Mouse (Mus musculus) limb, embryonic 11.5 days (tissue): ENCODE results near the gene Mxi1. TPM values are rescaled to one million over a fixed set of nuclear protein-coding genes. Genes with fewer than 3 reads are reported as not detected.

Source experiments
- ATAC-seq: fragments of 200-750 bp; cut with Nextera tagmentation; 2 replicates; pipeline ENCODE4 v1.8.0; 2017; ENCODE audit warnings: low read depth; ENCODE audit not compliant: insufficient number of reproducible peaks, low FRiP score, low TSS enrichment
- DNase-seq: peaks from one replicate; pipeline ENCODE4 v3.0.0-alpha.2; 2015; ENCODE audit warnings: low spot score
- H3K27ac ChIP-seq: fragments of 300-500 bp; sonication (generic); replicated peaks from 2 replicates; pipeline ENCODE4 v1.5.1; 2014; ENCODE audit warnings: low read depth, mild to moderate bottlenecking, low read length
- H3K27me3 ChIP-seq: fragments of 300-500 bp; sonication (generic); 2 replicates; pipeline ENCODE4 v1.6.1; 2014; ENCODE audit warnings: mild to moderate bottlenecking, low read length, mixed read lengths; ENCODE audit not compliant: control insufficient read depth, insufficient read depth
- H3K36me3 ChIP-seq: fragments of 300-500 bp; sonication (generic); 2 replicates; pipeline ENCODE4 v1.6.1; 2014; ENCODE audit warnings: mild to moderate bottlenecking, low read length, moderate library complexity, mixed read lengths; ENCODE audit not compliant: control insufficient read depth, insufficient read depth
- H3K4me1 ChIP-seq: fragments of 300-500 bp; sonication (generic); 2 replicates; pipeline ENCODE4 v1.6.1; 2014; ENCODE audit warnings: low read length, mixed read lengths; ENCODE audit not compliant: control insufficient read depth, insufficient read depth
- H3K4me2 ChIP-seq: fragments of 300-500 bp; sonication (generic); 2 replicates; pipeline ENCODE4 v1.6.1; 2014; ENCODE audit warnings: low read depth, mild to moderate bottlenecking, moderate library complexity; ENCODE audit not compliant: severe bottlenecking
- H3K4me3 ChIP-seq: fragments of 300-500 bp; sonication (generic); 2 replicates; pipeline ENCODE4 v1.5.1; 2014; ENCODE audit warnings: low read depth, low read length
- H3K9ac ChIP-seq: fragments of 300-500 bp; sonication (generic); 2 replicates; pipeline ENCODE4 v1.6.1; 2014; ENCODE audit warnings: mild to moderate bottlenecking, low read length
- H3K9me3 ChIP-seq: fragments of 300-500 bp; sonication (generic); 2 replicates; pipeline ENCODE4 v1.6.1; 2016; ENCODE audit warnings: low read length; ENCODE audit not compliant: control insufficient read depth
- WGBS: fragments of 180-500 bp; shearing (Covaris S2); extraction: QIAGEN DNeasy Blood & Tissue Kit; methylation state at CpG from one replicate; pipeline ENCODE4 v1.1.7; 2014; 5-methylcytosine and 5-hydroxymethylcytosine counted together
- polyA plus RNA-seq: library from polyadenylated mRNA; unstranded; fragments of >200 nt; fragmentation: Nextera tagmentation; extraction: Ambion mirVana; gene quantifications from 2 replicates; pipeline ENCODE4 v1.2.1, GENCODE M21; 2014

Gene Mxi1
- polyA plus RNA-seq, 1 experiment from 2014 or later = 41.5 TPM

DNA sequence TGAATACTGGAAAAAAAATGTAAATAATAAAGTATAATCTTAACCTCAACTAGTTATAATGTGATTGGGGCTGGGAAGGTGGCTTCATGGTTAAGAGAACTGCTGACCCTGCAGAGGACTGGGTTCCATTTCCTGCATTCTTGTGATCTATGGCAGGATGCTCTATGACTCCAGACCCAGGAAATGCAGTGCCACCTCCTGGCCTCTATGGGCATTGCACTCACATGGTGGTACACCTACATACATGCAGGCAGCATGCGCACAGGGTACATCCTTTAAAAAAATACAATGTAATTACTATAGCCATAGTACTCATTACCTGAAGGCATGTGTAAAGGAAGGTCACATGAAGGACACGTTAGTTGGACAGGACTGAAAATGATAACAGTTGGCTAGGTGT lies 52.6 kb downstream of the Mxi1 start:
- no peaks in the 10 kb centered on the region for H3K4me1 ChIP-seq
- no peak for ATAC-seq
- no peak for DNase-seq

DNA sequence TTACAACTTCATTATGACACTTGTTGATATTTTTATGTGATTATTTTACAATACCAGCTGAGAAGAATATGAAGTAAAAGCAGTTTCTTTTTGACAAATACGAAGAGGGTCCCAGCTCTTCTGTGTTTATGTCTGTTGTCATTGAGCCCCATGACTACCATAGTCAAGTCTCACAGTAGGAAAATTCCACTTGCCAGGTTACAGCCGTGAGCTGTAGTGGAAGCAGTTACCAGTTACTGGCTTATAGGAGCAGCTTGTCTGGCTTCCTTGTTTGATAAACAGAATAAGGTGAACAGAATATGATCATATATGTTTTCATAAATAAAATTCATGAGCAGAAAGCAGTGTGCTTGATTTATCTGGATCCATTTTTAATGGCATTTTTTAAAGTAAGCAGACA lies 54.2 kb downstream of the Mxi1 start:
- no peaks in the 10 kb centered on the region for H3K36me3 ChIP-seq
- no peak for ATAC-seq
- WGBS = 84% methylated on average over 2 of the region's 2 CpGs
- H3K27me3 ChIP-seq = no peaks in the 10 kb centered on the region
- DNase-seq = no peak
- no peak overlapping the region for H3K27ac ChIP-seq
- no peak overlapping the region for H3K9ac ChIP-seq
- no peak overlapping the region for H3K4me3 ChIP-seq
- no peak overlapping the region for H3K4me2 ChIP-seq
- no peaks in the 10 kb centered on the region for H3K9me3 ChIP-seq
- H3K4me1 ChIP-seq = peaks cover 3% of the 10 kb centered on the region

More for the DNA sequence above, 52.6 kb downstream of the Mxi1 start:
- Histone ChIP-seq H3K27ac (no peak overlapping the region), H3K36me3 (no peaks in the 10 kb centered on the region), H3K27me3 (no peaks in the 10 kb centered on the region), H3K9ac (no peak overlapping the region), H3K9me3 (no peaks in the 10 kb centered on the region), H3K4me2 (no peak overlapping the region), H3K4me3 (no peak overlapping the region)
- WGBS = 45% methylated on average over 2 of the region's 2 CpGs

DNA sequence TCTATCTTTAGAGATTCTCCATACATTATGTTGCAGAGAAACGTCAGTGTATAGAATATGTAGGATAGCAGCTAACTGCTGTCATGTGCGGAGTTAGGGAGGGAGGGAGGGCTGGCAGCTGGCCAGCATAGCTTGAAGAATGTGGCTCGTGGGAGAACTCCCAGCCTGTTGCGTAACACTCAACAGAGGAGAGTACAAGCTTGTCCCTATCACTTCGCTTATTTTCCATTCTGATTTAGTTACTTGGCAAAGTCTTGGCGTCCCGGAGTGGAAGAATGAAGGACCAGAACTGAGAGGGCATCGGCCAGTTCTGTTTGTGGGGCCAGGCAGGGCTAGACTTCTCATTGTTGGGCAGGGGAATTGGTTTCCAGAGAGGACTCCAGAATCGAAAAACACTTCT lies 54.6 kb downstream of the Mxi1 start:
- no peak for DNase-seq
- ATAC-seq = no peak
- Histone ChIP-seq H3K4me1 (peaks cover 4% of the 10 kb centered on the region), H3K27ac (no peak overlapping the region), H3K9me3 (no peaks in the 10 kb centered on the region), H3K27me3 (no peaks in the 10 kb centered on the region), H3K4me2 (no peak overlapping the region), H3K4me3 (no peak overlapping the region), H3K9ac (no peak overlapping the region), H3K36me3 (no peaks in the 10 kb centered on the region)
- 67% methylated on average over 9 of the region's 9 CpGs for WGBS

DNA sequence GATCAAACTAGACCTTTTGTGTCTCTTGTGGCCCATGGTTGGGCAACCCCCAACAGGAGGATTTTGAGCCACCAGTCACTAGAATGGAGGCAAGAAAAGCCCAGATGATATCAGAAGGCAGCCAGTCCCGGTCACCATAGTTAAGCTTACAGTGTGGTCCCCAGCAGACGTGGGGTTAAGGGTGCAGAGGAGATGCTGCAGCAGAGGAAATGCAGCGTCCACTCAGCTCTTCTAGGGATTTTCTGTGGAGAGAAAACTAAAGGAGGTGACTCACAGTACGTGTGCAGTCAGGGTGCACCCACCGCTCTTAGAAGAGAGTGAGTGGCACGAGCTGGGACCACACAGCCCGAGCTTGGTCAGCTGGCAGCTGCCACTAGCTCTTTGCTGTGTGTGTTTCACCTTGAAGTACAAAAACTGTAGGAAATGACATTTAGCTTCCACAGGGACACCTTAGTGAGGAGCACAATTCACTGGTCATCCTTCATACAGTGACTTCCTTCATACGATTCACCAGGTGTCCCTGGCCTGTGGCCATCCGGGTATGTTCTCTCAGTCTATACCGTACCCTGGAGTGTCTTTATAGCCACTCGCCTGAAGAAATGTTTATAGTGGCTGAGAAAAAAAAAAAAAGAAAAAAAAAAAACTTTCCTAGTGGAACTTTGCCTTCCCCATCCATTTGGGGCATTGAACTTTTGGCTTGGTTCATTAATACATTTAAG lies 55.9 kb downstream of the Mxi1 start:
- Histone ChIP-seq H3K4me3 (no peak overlapping the region), H3K9ac (no peak overlapping the region), H3K27ac (no peak overlapping the region), H3K27me3 (no peaks in the 10 kb centered on the region), H3K4me1 (peaks cover 4% of the 10 kb centered on the region), H3K36me3 (no peaks in the 10 kb centered on the region), H3K9me3 (no peaks in the 10 kb centered on the region), H3K4me2 (no peak overlapping the region)
- WGBS = 85% methylated on average over 11 of the region's 11 CpGs
- no peak for DNase-seq
- no peak for ATAC-seq

DNA sequence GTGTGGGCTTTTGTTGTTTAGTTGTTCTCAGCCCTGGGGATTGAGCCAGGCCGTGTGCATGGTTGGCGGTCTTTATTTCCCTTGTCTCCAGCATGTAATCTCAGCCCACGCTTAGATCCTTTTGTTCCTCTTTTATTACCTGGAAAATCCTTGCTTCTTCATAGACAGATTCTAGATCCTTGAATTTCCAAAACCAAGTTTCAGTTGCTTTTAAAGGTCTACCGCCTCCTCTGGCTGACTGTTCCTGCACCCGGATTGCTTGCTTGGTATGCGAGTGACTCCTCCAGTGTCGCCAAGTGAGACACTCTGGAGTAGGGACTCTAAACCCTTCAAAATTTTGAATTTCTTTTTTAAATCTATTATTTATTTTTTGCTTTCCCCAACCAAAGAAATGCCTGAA lies 56.6 kb downstream of the Mxi1 start:
- Histone ChIP-seq H3K9ac (no peak overlapping the region), H3K4me3 (no peak overlapping the region), H3K27me3 (no peaks in the 10 kb centered on the region), H3K9me3 (no peaks in the 10 kb centered on the region), H3K36me3 (no peaks in the 10 kb centered on the region), H3K4me2 (no peak overlapping the region), H3K27ac (no peak overlapping the region), H3K4me1 (peaks cover 4% of the 10 kb centered on the region)
- ATAC-seq (no peak), DNase-seq (no peak)
- 91% methylated on average over 7 of the region's 7 CpGs for WGBS

DNA sequence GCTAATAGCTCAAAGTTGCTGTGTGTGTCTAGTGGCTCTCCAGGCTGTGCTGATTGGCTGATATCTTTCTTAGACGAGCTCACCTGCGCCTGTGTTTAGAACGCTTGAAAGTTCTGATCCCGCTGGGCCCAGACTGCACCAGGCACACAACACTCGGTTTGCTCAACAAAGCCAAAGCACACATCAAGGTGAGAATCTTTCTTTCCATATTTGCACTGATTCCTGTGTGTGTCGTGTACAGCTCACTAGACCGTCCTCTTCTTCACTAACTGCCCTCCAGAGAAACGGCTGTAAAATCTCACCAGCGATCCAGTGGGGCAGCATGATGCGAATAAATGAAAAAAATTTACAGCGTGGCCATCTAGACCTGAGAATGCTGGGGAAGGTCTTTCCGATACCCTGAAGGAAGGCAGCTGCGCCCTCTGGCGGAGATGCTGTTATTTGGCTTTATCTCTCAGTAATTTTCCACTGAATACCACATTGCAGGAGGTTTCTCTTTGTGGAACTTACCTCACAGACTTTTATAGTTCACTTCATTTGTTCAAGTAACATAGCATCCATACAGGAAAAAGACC lies 59.2 kb downstream of the Mxi1 start:
- H3K27ac ChIP-seq = no peak overlapping the region
- H3K36me3 ChIP-seq = peaks cover 2% of the 10 kb centered on the region; the same call in 1 of the 2 replicates
- H3K9ac ChIP-seq = no peak overlapping the region
- no peaks in the 10 kb centered on the region for H3K9me3 ChIP-seq
- H3K27me3 ChIP-seq = no peaks in the 10 kb centered on the region
- DNase-seq (peak; percentile 89), ATAC-seq (no peak)
- peaks cover 4% of the 10 kb centered on the region for H3K4me1 ChIP-seq
- no peak overlapping the region for H3K4me3 ChIP-seq
- 36% methylated on average over 14 of the region's 14 CpGs for whole genome bisulfite sequencing
- H3K4me2 ChIP-seq = no peak overlapping the region

DNA sequence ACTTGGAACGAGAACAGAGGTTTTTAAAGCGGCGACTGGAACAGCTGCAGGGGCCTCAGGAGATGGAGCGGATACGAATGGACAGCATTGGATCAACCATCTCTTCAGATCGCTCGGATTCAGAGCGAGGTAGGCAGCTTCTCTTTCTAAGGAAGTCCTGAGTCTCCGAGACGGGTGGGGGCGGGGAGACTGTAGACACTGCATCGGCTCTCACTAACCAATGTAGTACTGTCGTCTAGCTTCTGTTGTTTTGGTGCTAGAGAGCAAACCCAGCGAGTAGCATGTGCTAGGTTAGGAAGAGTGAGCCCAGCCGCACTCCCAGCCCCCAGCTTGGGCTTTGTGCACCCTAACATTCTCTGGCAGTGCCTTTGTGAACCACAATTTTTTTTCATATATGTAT lies 59.9 kb downstream of the Mxi1 start:
- Histone ChIP-seq H3K9ac (no peak overlapping the region), H3K9me3 (no peaks in the 10 kb centered on the region), H3K4me3 (no peak overlapping the region), H3K4me2 (no peak overlapping the region), H3K27ac (no peak overlapping the region), H3K36me3 (peaks cover 2% of the 10 kb centered on the region; the same call in 1 of the 2 replicates), H3K4me1 (peaks cover 4% of the 10 kb centered on the region), H3K27me3 (no peaks in the 10 kb centered on the region)
- WGBS = 79% methylated on average over 15 of the region's 15 CpGs
- ATAC-seq (no peak), DNase-seq (no peak)

DNA sequence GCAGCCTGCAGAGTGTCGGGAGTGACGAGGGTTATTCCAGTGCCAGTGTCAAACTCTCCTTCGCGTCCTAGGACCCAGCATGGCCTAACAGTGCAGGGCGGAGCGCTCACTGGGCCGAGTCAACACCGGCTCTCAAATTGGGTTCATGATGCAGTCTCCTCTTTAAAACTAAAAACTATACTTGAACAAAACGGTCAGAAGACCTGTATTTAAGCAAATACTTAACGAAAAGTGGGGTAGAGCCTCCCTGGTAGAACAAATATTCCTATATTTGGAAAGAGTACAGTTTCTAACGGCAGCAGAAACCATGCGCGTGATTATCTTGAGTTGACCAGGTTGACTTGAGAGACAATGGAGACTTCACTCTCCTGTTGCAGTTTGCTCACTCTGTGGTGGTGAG lies 61.3 kb downstream of the Mxi1 start, which contains the start of gene Gm10197:
Gene Gm10197, minus strand, starts transcription at position 101 of the 400 bp plus-strand sequence.
- 86% methylated on average over 13 of the region's 13 CpGs for WGBS
- H3K27me3 ChIP-seq = no peaks in the 10 kb centered on the region
- H3K4me2 ChIP-seq = no peak within 1 kb of the TSS

More for the DNA sequence above, 61.3 kb downstream of the Mxi1 start, which contains the start of gene Gm10197:
- H3K4me1 ChIP-seq = peaks cover 4% of the 10 kb centered on the region
- DNase-seq (no peak), ATAC-seq (no peak)
- H3K9ac ChIP-seq = no peak within 1 kb of the TSS
- H3K27ac ChIP-seq = 0 out of 2 replicates have a peak within 1 kb of the TSS, but pooled peaks have one; percentile 36
- H3K9me3 ChIP-seq = no peaks in the 10 kb centered on the region
- peaks cover 2% of the 10 kb centered on the region; the same call in 1 of the 2 replicates for H3K36me3 ChIP-seq
- no peak within 1 kb of the TSS for H3K4me3 ChIP-seq
